Mouse (Mus musculus): Measurements from ENCODE around the gene Patj.

Gene Patj

DNA sequence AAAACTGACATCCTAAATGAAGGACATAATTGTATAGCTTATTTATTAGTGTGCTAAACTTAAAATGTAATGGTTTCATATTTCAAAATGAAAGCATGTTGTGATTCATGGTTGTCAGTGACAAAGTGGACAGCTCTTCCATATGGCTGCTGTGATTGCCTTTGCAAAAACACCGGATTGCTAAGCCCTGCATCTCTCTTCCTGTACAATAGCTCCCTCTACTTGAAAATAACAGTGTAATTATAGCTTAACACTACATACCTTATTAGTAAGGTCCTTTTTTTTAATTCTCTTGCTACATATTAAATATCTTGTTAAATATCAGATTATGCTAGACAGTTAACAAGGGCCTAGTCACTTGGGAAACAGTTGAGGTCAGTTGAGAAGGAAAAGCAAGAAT lies 93.8 kb downstream of the Patj start:
- in situ Hi-C loops (cut with MboI; ENCODE audit: low pct_unique_long_range_greater_than_20kb in 1 of 2, low sequenced_read_pairs in 2 of 2, unreplicated experiment in 1 of 2), result loop anchor here in 1 of 2 experiments (25.0 kb wide), 1 partner anchor 198 kb away; no protein-coding TSS in a partner anchor

DNA sequence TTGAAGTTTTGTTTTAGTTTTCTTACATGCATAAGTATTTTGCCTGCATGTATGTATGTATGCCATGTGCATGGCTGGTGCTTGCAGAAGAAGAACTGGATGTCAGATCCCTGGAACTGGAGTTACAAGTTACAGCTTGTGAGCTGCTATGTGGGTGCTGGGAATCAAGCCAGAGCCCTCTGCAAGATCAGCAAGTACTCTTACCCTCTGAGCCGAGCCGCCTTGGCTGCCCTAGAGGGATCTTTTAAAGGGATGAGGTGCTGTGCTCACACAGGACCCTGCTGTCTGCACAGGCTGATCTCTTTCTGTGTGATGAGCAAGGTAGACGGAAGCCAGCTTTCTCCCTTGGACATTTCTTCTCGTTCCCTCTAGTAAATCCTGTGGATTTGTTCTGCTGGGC lies 102.8 kb downstream of the Patj start:
- in situ Hi-C loops (cut with MboI; ENCODE audit: low pct_unique_long_range_greater_than_20kb in 1 of 2, low sequenced_read_pairs in 2 of 2, unreplicated experiment in 1 of 2), result loop anchor here in 1 of 2 experiments (25.0 kb wide), 1 partner anchor 189 kb away; no protein-coding TSS in a partner anchor

GRCm38 (mm10) chr4:98500182-98500581 lies 104.6 kb downstream of the Patj start:
- in situ Hi-C loops (cut with MboI; ENCODE audit: low pct_unique_long_range_greater_than_20kb in 1 of 2, low sequenced_read_pairs in 2 of 2, unreplicated experiment in 1 of 2), result loop anchor here in 1 of 2 experiments (10.0 kb wide), 1 partner anchor 205 kb away; no protein-coding TSS in a partner anchor

DNA sequence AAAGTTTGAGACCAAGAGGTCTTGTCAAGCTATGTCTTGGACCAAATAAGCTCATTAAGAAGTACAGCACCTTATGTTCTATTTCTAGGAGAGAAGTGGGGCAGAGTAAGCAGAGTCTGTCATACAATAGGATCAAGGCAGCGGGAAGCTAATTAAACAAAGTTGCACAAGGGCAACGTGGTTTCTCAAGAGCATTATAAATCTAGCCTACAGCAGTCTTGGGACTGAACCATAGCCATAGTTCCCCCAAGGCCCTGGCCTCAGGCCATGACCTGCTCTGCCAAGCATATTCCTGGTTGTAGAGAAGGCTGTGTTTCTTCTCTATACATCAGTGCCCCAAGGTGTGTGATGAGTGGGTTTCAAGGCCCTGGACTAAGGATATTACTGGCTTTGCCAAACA lies 105.3 kb downstream of the Patj start:
- in situ Hi-C loops (cut with MboI; ENCODE audit: low pct_unique_long_range_greater_than_20kb in 1 of 2, low sequenced_read_pairs in 2 of 2, unreplicated experiment in 1 of 2), result loop anchor here in 1 of 2 experiments (10.0 kb wide), 1 partner anchor 204 kb away; no protein-coding TSS in a partner anchor

GRCm38 (mm10) chr4:98504743-98505142 lies 109.2 kb downstream of the Patj start:
- in situ Hi-C loops (cut with MboI; ENCODE audit: low pct_unique_long_range_greater_than_20kb in 1 of 2, low sequenced_read_pairs in 2 of 2, unreplicated experiment in 1 of 2), result loop anchor here in 1 of 2 experiments (10.0 kb wide), 1 partner anchor 200 kb away; no protein-coding TSS in a partner anchor

GRCm38 (mm10) chr4:98508471-98509271 lies 113.1 kb downstream of the Patj start:
- in situ Hi-C loops (cut with MboI; ENCODE audit: low pct_unique_long_range_greater_than_20kb in 1 of 2, low sequenced_read_pairs in 2 of 2, unreplicated experiment in 1 of 2), result loop anchor here in 1 of 2 experiments (10.0 kb wide), 1 partner anchor 196 kb away; no protein-coding TSS in a partner anchor

DNA sequence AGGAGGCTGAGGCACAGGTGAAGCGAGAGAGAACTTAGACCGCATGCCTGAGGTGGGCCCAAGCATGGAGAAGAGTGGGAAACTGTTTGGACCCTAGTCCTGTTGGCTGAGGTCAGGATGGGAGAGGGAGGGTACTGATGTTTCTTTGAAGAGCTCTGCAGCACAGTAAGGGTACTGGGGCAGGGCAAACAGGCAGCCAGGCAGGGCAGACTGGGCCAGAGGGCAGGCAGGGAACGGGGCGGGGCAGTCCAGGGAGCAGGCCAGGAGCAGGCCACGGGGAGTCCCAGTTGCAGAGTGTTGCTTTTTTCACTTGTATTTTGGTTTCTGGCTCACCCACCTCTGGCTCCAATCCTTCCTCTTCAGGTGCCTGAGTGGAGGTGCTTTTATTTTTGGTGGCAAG lies 114.4 kb downstream of the Patj start:
- in situ Hi-C loops (cut with MboI; ENCODE audit: low pct_unique_long_range_greater_than_20kb in 1 of 2, low sequenced_read_pairs in 2 of 2, unreplicated experiment in 1 of 2), result loop anchor here in 1 of 2 experiments (10.0 kb wide), 1 partner anchor 195 kb away; no protein-coding TSS in a partner anchor

- in situ Hi-C loops (cut with MboI; ENCODE audit: low pct_unique_long_range_greater_than_20kb in 1 of 2, low sequenced_read_pairs in 2 of 2, unreplicated experiment in 1 of 2), result no loop called here
These were observed 115.7 kb downstream of the Patj start for GRCm38 (mm10) chr4:98511296-98511695.

DNA sequence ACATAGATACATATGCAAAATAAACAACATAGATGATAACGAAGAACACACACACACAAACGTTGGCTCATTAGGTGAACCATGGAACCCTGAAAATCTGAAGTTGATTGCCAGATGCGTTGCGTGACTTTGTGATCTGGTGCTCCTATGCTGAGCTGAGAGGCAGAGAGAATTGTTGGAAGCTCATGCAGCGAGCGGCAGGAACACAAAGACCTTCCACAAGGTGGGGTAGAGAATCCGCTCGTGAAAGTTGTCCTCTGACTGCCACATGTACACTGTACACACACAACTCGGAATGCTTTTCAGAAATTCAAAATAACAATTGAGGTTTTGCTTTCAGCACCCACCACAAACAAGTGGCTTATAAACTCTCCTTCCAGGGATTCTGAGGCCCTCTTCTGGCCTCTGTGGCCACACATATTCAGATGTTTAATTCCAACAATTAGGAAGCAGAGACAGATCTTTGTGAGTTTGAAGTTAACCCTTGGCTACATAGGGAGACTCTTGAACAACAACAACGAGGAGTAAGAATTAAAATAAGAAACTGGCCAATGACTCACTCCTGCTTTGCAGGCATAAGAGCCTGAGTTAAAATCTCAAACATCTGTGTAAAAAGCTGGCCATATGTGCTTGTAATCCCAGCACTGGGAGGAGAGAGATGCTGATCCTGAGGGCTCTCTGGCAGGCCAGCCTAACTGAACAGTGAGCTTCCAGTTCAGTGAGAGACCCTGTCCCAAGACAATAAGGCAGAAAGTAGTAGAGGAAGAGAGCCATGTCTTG lies 116.6 kb downstream of the Patj start:
- in situ Hi-C loops (cut with MboI; ENCODE audit: low pct_unique_long_range_greater_than_20kb in 1 of 2, low sequenced_read_pairs in 2 of 2, unreplicated experiment in 1 of 2), result no loop called here

- in situ Hi-C loops (cut with MboI; ENCODE audit: low pct_unique_long_range_greater_than_20kb in 1 of 2, low sequenced_read_pairs in 2 of 2, unreplicated experiment in 1 of 2), result no loop called here
These were observed 124.9 kb downstream of the Patj start for GRCm38 (mm10) chr4:98520492-98520891.

DNA sequence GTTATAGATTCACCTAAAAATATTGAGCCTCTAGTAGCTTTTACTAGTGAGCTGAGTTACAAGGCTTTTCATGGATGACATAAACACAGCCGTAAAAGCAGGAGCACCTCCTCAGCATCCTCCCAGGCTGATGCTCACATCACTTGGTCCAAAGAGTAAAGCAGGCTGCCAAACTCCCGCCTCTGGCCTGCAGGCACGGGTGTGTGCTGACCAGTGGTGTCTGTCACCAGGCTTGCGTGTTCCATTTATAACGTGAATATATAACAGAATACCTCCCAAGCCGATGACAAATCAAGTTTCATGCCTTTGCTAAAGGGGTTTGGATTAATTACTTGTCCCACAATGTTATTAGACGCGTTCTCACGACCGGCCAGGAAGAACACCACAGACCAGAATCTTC lies 128.9 kb downstream of the Patj start:
- in situ Hi-C loops (cut with MboI; ENCODE audit: low pct_unique_long_range_greater_than_20kb in 1 of 2, low sequenced_read_pairs in 2 of 2, unreplicated experiment in 1 of 2), result no loop called here

DNA sequence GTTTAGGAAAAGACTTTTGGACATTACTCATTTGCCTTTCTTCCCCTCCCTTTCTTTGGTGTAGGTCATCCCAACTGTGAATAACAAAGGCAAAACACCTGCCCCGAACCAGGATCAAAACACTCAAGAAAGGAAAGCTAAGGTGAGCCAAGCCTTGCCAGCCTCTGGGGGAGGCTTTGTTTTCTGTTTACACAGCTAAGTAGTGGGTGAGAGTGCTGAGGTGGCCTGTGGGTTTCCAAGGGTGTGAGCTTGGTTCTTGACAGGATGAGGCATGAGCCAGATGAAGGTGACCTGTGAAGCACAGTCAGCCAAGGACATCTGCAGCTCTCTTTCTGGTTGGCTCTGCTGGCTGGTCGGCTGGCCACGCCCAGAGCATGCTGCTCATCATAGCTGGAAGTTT lies 139.9 kb downstream of the Patj start:
- in situ Hi-C loops (cut with MboI; ENCODE audit: low pct_unique_long_range_greater_than_20kb in 1 of 2, low sequenced_read_pairs in 2 of 2, unreplicated experiment in 1 of 2), result no loop called here

- in situ Hi-C loops (cut with MboI; ENCODE audit: low pct_unique_long_range_greater_than_20kb in 1 of 2, low sequenced_read_pairs in 2 of 2, unreplicated experiment in 1 of 2), result no loop called here
These were observed 146.0 kb downstream of the Patj start for GRCm38 (mm10) chr4:98541591-98541990.

DNA sequence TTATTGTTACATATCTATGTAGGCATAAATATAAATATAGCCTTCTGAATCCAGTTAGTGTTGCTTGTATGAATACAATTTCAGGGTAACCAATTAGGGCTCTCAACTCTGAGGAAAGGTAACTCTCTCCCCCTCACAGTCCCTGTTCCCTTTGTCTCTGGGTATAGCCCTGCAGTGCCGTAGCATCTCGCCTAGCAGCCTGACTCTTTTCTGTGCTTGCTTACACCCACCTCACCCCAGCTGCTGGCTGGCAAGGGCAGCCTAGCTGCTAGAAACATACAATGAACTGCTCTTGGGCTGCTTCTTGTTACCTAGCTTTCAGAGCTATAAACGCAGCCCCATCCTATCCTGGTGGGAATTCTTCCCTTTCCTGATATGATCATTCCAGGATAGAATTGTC lies 147.4 kb downstream of the Patj start:
- in situ Hi-C loops (cut with MboI; ENCODE audit: low pct_unique_long_range_greater_than_20kb in 1 of 2, low sequenced_read_pairs in 2 of 2, unreplicated experiment in 1 of 2), result no loop called here

GRCm38 (mm10) chr4:98545376-98545775 lies 149.8 kb downstream of the Patj start:
- in situ Hi-C loops (cut with MboI; ENCODE audit: low pct_unique_long_range_greater_than_20kb in 1 of 2, low sequenced_read_pairs in 2 of 2, unreplicated experiment in 1 of 2), result no loop called here

GRCm38 (mm10) chr4:98546456-98547176 lies 151.0 kb downstream of the Patj start:
- in situ Hi-C loops (cut with MboI; ENCODE audit: low pct_unique_long_range_greater_than_20kb in 1 of 2, low sequenced_read_pairs in 2 of 2, unreplicated experiment in 1 of 2), result no loop called here

DNA sequence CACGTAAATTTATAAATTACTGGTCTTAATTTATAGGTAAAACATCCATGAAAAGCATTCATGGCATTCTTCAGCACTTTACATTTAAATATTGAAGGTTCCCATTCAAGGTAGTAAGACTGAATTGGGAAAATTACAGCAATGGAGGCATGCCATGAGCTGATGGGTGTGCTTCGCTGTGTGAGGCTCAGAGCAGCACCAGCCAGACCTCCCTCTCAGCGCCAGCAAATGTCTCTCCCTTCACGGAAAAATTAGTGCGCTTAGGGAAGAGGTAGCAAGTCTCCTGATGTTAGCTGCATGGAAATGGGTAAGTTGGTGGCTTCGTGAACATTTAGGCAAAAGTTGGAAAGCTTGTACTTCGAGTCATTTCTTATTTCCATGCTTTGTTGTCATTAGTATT lies 153.9 kb downstream of the Patj start:
- in situ Hi-C loops (cut with MboI; ENCODE audit: low pct_unique_long_range_greater_than_20kb in 1 of 2, low sequenced_read_pairs in 2 of 2, unreplicated experiment in 1 of 2), result no loop called here

GRCm38 (mm10) chr4:98550116-98550515 lies 154.5 kb downstream of the Patj start:
- in situ Hi-C loops (cut with MboI; ENCODE audit: low pct_unique_long_range_greater_than_20kb in 1 of 2, low sequenced_read_pairs in 2 of 2, unreplicated experiment in 1 of 2), result no loop called here

GRCm38 (mm10) chr4:98555666-98556065 lies 160.1 kb downstream of the Patj start:
- in situ Hi-C loops (cut with MboI; ENCODE audit: low pct_unique_long_range_greater_than_20kb in 1 of 2, low sequenced_read_pairs in 2 of 2, unreplicated experiment in 1 of 2), result no loop called here
